Mouse (Mus musculus) MEL (cell line): ENCODE measurements around the gene Cdca5.

Experiments used
- CTCF ChIP-seq, 3 experiments: IDR thresholded peaks in 2 of 3; conservative IDR thresholded peaks in 1 of 3; 2 replicates each; pipeline ENCODE4 v1.5.1; 2011 to 2012; ENCODE audit warnings: low read length in 3 of 3, low read depth in 2 of 3, mild to moderate bottlenecking in 2 of 3, improper control_type of control experiment in 1 of 3, inconsistent platforms in 1 of 3, mixed read lengths in 1 of 3, moderate library complexity in 1 of 3; ENCODE audit not compliant: control insufficient read depth in 1 of 3, insufficient read depth in 1 of 3, poor library complexity in 1 of 3, severe bottlenecking in 1 of 3
- E2F4 ChIP-seq: IDR thresholded peaks from 2 replicates; pipeline ENCODE4 v1.6.1; 2011; ENCODE audit warnings: low read depth, low read length, improper control_type of control experiment, borderline replicate concordance
- ELF1 ChIP-seq: IDR thresholded peaks from 2 replicates; pipeline ENCODE4 v1.6.1; 2014; ENCODE audit warnings: low read depth, mild to moderate bottlenecking, inconsistent platforms, low read length, improper control_type of control experiment, moderate library complexity
- EP300 ChIP-seq, 2 experiments: IDR thresholded peaks; 2 replicates each; pipeline ENCODE4 v1.6.1; 2011; ENCODE audit warnings: improper control_type of control experiment in 2 of 2, low read length in 2 of 2, low read depth in 1 of 2, mild to moderate bottlenecking in 1 of 2
- MXI1 ChIP-seq: IDR thresholded peaks from 2 replicates; pipeline ENCODE4 v1.6.1; 2011; ENCODE audit warnings: mild to moderate bottlenecking, low read depth, low read length, improper control_type of control experiment
- POLR2A ChIP-seq, 2 experiments: IDR thresholded peaks; 2 replicates each; pipeline ENCODE4 v1.6.1; 2011 to 2012; ENCODE audit warnings: low read length in 2 of 2, mild to moderate bottlenecking in 2 of 2, control low read depth in 1 of 2, improper control_type of control experiment in 1 of 2, low read depth in 1 of 2, moderate library complexity in 1 of 2; ENCODE audit not compliant: control insufficient read depth in 1 of 2, insufficient read depth in 1 of 2, poor library complexity in 1 of 2
- POLR2AphosphoS2 ChIP-seq: IDR thresholded peaks from 2 replicates; pipeline ENCODE4 v1.6.1; 2011; ENCODE audit warnings: low read length, improper control_type of control experiment
- POLR2AphosphoS5 ChIP-seq: IDR thresholded peaks from 2 replicates; pipeline ENCODE4 v1.6.1; 2012; ENCODE audit warnings: low read depth, borderline replicate concordance, mild to moderate bottlenecking, inconsistent platforms, low read length, moderate library complexity, mixed read lengths
- TBP ChIP-seq: IDR thresholded peaks from 2 replicates; pipeline ENCODE4 v1.8.0; 2011; ENCODE audit warnings: low read depth, low read length, improper control_type of control experiment

DNA sequence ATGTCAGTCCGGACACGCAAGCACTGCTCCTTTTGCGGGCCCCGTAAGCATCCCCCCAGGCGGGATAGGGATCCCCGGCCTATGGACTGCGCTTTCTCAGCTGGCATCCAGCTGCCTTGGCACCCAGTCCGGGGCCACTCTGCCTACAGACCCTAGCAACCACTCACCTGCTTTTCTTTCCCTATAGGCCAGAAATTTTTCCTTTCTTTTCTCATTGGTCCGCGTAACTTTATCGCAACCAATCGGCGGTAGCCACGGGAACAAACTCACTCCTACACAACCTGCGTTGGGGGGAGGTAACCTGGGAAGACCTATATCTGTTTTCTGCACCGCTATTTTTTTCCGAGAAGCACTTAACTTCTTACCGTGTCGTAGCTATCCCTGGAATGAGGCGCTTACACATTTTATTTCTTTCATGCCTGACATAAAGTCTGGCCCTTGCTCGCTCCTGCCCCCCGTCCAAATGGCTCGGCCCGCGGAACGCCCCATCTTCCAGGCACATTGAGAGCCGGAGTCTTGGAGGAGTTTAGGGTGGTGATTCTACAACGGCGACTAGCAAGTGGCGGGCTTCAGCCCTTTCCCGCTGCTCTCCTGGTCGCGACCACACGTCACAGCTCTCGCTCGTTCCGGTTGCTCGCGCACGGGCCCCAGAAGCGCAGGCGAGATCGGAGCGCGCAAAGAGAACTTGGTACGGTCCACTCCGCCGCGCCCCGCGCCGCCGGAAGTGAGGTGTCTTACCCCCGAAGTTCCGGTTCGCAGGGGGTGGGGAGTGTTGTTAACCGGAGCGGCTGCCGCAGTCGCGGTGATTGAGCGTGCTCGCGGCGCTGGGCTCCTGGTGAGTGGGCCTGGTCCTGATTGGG, 38.3 kb upstream of the Cdca5 start, which contains the start of gene Syvn1:
- TF ChIP-seq EP300 (IDR thresholded peaks at IDR 0.05; ENCODE audit: low read depth in 1 of 2, low read length in 2 of 2) (no peak), TBP (peak; percentile 96), CTCF (IDR thresholded peaks at IDR 0.05 in 2 of 3, conservative IDR thresholded peaks at IDR 0.05 in 1 of 3; ENCODE audit: control insufficient read depth in 1 of 3, insufficient read depth in 1 of 3, low read depth in 2 of 3, low read length in 3 of 3, poor library complexity in 1 of 3, severe bottlenecking in 1 of 3) (no peak), POLR2A (IDR thresholded peaks at IDR 0.05; ENCODE audit: control insufficient read depth in 1 of 2, insufficient read depth in 1 of 2, low read depth in 1 of 2, low read length in 2 of 2, poor library complexity in 1 of 2) (peak; percentile 73 to 86), ELF1 (peak; percentile 59; the same call in 1 of the 2 replicates), MXI1 (peak; percentile 79), E2F4 (no peak), POLR2AphosphoS2 (peak; percentile 89), POLR2AphosphoS5 (no peak; the same call in 1 of the 2 replicates)
